Mouse (Mus musculus) E14TG2a.4 (cell line): ENCODE data around the gene Slc12a7.

ENCODE experiments used
- H3K27me3 ChIP-seq: 2 replicates; pipeline ENCODE4 v1.6.1; 2014; ENCODE audit warnings: low read length, control low read depth; ENCODE audit not compliant: insufficient read depth
- H3K36me3 ChIP-seq: 2 replicates; pipeline ENCODE4 v1.6.1; 2014; ENCODE audit warnings: low read length, control low read depth; ENCODE audit not compliant: insufficient read depth
- H3K4me1 ChIP-seq: replicated peaks from 2 replicates; pipeline ENCODE4 v1.6.1; 2014; ENCODE audit warnings: low read depth, low read length, control low read depth
- H3K4me3 ChIP-seq: replicated peaks from 2 replicates; pipeline ENCODE4 v1.5.1; 2014; ENCODE audit warnings: mild to moderate bottlenecking, low read length
- H3K9me3 ChIP-seq: 2 replicates; pipeline ENCODE4 v1.6.1; 2014; ENCODE audit warnings: low read length, control low read depth
- CTCF ChIP-seq: conservative IDR thresholded peaks from 2 replicates; pipeline ENCODE4 v1.5.1; 2014; ENCODE audit warnings: low read length
- NANOG ChIP-seq: IDR thresholded peaks from 2 replicates; pipeline ENCODE4 v1.6.1; 2014; ENCODE audit warnings: borderline replicate concordance, low read length, mixed read lengths
- POU5F1 ChIP-seq: IDR thresholded peaks from 2 replicates; pipeline ENCODE4 v1.6.1; 2014; ENCODE audit warnings: low read length, borderline replicate concordance

The Slc12a7 gene

DNA sequence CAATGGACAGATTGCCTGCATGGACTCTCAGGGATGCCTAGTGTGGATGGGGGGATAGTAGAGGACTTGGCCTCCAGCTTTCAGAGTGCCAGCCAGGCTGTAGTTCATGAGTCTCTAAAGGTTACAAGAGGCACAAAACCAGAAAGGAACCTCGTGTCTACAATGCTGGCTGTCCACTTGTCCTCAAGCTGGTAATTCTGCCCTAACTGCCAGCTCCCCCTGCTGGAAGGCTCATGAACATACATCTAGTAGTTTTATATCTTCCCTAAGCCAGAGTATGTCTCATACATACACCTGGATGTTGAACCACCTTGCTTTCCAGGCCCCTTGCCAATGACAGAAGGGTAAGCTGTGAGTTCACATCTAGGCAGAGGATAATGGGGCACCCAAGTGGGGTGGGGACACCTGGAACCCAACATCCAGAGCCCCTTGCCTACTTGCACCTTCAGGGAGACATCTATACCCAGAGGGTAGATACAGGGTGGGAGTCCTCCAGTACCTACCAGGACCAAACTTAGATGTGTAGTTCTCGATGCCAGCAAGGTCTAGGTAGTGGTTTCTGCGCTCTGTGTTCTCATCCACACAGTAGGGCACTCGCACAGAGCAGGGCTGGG lies 89.4 kb downstream of the Slc12a7 start:
- peak; percentile 64 for TF ChIP-seq CTCF
- TF ChIP-seq POU5F1: no peak
- peaks cover 9% of the 10 kb centered on the region; the same call in 1 of the 2 replicates for H3K36me3 ChIP-seq
- H3K4me3 ChIP-seq: no peak overlapping the region
- H3K9me3 ChIP-seq: no peaks in the 10 kb centered on the region
- no peaks in the 10 kb centered on the region; the same call in 1 of the 2 replicates for H3K4me1 ChIP-seq
- no peaks in the 10 kb centered on the region for H3K27me3 ChIP-seq

DNA sequence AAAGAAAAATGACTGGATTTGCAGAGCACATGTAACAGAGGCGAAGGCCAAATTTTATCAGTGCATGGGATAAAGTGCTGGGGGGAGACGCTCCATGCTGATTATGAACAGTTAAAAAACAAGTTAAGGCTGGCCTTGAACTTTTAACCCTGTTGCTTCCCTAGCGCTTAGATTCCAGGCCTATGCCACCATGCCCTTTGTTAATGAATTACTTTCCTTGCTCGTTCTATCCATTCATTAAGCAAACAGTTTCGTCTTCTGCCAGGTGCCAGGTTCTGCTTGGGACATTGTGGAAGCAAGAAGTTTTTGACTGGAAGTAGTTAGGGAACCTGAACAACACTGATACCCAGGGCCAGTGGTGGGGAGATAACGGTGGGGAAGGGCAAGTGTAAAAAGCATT lies 90.8 kb downstream of the Slc12a7 start:
- H3K4me1 ChIP-seq: no peaks in the 10 kb centered on the region; the same call in 1 of the 2 replicates
- no peaks in the 10 kb centered on the region for H3K27me3 ChIP-seq
- no peaks in the 10 kb centered on the region for H3K36me3 ChIP-seq
- TF ChIP-seq POU5F1 (no peak), NANOG (no peak), CTCF (no peak)
- no peaks in the 10 kb centered on the region for H3K9me3 ChIP-seq
- H3K4me3 ChIP-seq: no peak overlapping the region

DNA sequence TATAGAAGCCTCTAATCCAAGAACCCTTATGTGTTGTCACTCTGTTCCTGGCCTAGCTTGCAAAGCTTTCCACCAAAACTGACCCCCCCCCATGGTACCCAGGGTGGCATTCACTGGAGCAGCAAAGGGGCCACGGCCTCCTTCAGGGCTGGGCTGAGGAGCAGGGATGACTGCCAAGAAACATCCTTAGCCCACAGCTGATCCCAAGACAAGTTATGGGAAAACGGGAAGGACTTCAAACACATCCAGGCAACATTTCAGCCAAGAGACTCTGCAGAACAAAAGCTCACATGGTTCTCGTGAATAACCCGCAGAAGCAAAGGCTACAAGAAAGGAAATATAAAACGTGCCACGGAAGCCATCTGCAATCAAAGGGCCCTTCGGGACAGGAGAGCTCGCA lies 94.3 kb downstream of the Slc12a7 start:
- TF ChIP-seq NANOG: no peak
- TF ChIP-seq POU5F1: no peak
- TF ChIP-seq CTCF: no peak
- no peak overlapping the region for H3K4me3 ChIP-seq
- no peaks in the 10 kb centered on the region for H3K4me1 ChIP-seq

DNA sequence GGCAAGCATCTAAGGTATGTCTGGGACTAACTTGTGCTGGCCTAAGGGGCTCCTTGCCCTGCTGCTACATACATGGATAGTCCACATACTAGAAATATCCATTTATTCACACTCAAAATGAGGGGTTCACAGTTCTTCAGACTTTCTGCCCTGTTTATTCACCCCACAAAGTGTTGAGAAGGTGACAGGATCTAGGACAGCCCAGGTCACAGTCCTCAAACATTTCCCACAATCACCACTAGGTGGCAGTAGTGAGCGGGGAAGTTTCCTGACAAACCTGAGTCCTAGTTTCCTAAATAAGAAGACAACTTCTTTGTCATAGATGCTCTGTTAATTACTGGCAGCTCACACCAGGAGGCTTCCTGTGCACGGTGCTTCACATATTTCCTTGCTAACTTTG lies 98.6 kb downstream of the Slc12a7 start:
- H3K4me3 ChIP-seq: no peak overlapping the region
- TF ChIP-seq POU5F1: no peak
- peak; percentile 84 for TF ChIP-seq CTCF
- peaks cover 7% of the 10 kb centered on the region for H3K4me1 ChIP-seq
- H3K27me3 ChIP-seq: peaks cover 1% of the 10 kb centered on the region; the same call in 1 of the 2 replicates
- no peaks in the 10 kb centered on the region for H3K9me3 ChIP-seq
- no peaks in the 10 kb centered on the region for H3K36me3 ChIP-seq

More for the DNA sequence above, 94.3 kb downstream of the Slc12a7 start:
- Histone ChIP-seq H3K9me3 (no peaks in the 10 kb centered on the region), H3K27me3 (no peaks in the 10 kb centered on the region), H3K36me3 (no peaks in the 10 kb centered on the region)

DNA sequence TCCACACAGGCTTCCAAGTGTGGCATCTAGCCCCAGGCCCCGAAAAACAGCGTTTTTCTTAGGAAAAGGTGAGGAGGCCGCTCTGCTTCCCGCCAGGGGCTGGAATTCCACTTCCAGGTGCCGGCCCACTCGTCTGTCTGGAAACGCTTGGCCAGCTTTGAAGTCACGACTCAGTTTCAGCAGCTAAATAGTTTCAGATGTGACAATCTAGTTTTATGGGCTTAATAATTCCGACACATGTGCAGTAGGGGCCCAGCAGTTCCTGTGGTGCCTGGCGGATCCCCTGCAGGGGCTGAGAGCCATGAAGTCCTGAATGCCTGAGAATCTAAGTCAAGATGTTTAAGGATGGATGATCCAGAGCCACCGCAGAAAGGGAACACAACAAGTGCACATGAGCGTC lies 100.9 kb downstream of the Slc12a7 start:
- Histone ChIP-seq H3K4me3 (peak overlapping the region; percentile 26; the same call in 1 of the 2 replicates), H3K36me3 (no peaks in the 10 kb centered on the region), H3K4me1 (peaks cover 7% of the 10 kb centered on the region), H3K9me3 (no peaks in the 10 kb centered on the region), H3K27me3 (peaks cover 5% of the 10 kb centered on the region; the same call in 1 of the 2 replicates)
- TF ChIP-seq CTCF: no peak
- TF ChIP-seq POU5F1: no peak
- TF ChIP-seq NANOG: no peak

DNA sequence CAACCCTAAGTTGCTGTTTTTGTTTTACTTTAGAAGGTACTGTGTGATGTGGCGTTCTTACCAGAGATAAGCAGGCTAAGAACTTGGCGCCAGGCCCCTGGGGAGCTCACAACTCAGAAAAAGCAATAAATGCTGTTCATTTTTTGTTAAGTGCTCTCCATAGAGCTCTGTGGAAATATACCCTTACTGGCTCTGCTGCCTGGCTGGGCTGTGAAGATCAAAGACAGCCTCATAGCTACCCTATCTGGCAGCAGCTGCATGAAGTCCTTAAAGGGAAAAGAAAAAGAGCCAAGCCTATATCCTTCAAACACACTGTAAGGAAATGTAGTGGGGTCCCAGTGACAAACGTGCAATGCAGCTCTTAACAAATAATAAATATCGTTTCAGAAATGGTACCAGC lies 102.9 kb downstream of the Slc12a7 start:
- no peak for TF ChIP-seq NANOG
- no peak for TF ChIP-seq POU5F1
- no peak for TF ChIP-seq CTCF
- H3K9me3 ChIP-seq: no peaks in the 10 kb centered on the region
- H3K36me3 ChIP-seq: no peaks in the 10 kb centered on the region
- H3K27me3 ChIP-seq: peaks cover 5% of the 10 kb centered on the region; the same call in 1 of the 2 replicates
- H3K4me3 ChIP-seq: no peak overlapping the region
- H3K4me1 ChIP-seq: peaks cover 7% of the 10 kb centered on the region

DNA sequence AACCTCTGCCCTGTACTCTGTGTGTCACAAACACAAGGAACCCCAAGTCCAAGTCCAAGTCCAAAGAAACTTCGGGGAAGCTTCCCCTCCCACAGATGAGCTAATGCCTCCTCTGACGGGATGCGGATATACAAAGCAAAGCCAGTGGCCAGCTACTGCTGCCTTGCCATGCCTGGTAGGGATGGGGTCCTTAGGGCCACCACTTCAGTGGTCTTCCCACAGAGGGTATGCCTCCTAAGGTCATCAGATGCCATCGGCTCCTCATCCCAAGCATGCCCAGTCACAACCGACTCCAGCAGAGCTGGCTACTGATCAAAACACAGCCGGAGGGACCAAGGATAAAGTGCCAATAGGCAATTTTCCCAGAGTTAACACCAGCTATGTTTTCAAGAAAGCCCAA lies 103.6 kb downstream of the Slc12a7 start:
- H3K4me3 ChIP-seq: no peak overlapping the region
- H3K27me3 ChIP-seq: peaks cover 7% of the 10 kb centered on the region; the same call in 1 of the 2 replicates
- TF ChIP-seq CTCF (no peak), POU5F1 (no peak), NANOG (no peak)
- no peaks in the 10 kb centered on the region for H3K9me3 ChIP-seq
- H3K4me1 ChIP-seq: peaks cover 7% of the 10 kb centered on the region
- no peaks in the 10 kb centered on the region for H3K36me3 ChIP-seq

DNA sequence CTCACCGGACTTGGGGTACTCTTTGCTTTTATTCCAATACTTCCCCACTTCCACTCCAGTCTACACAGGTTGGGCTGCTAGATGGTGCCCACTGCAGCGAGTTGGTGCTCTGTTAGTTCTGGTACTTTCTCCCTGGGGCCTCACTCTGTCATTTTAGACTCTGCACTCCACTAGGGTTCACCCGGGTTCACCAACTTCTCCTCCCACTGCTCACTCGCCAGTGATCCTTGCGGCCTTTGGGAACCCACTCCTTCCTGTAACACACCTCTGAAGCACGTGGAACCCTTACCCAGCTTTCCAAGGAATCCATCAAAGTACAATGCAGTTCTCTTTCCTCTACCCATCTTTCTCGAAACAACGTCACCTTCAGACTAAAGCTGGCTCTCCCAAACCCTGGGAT lies 104.8 kb downstream of the Slc12a7 start:
- Histone ChIP-seq H3K4me1 (peaks cover 7% of the 10 kb centered on the region), H3K4me3 (no peak overlapping the region), H3K36me3 (no peaks in the 10 kb centered on the region), H3K9me3 (no peaks in the 10 kb centered on the region), H3K27me3 (peaks cover 10% of the 10 kb centered on the region)
- TF ChIP-seq POU5F1 (no peak), CTCF (no peak), NANOG (no peak)

DNA sequence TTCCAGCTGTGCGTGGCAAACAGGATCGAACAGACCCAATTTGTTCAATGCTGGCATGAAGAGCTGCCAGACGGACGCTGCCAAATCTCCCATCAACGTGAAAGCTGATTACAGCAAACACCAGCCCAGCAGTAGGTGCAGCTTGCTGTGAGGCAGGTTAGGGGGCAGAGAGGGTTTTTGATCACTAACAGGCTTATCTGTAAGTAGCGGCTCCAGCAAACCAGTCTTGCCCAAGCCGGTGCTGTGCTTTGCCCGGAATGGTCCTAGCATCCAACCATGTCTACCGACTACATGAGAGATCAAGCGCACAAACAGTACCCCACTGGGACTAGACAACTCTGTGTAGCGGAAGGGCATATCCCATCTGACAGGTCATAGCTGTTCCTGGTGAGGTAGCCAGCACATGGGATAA lies 106.2 kb downstream of the Slc12a7 start:
- H3K36me3 ChIP-seq: no peaks in the 10 kb centered on the region
- TF ChIP-seq POU5F1: no peak
- TF ChIP-seq NANOG: no peak
- TF ChIP-seq CTCF: no peak
- H3K4me3 ChIP-seq: no peak overlapping the region
- H3K27me3 ChIP-seq: peaks cover 25% of the 10 kb centered on the region
- no peaks in the 10 kb centered on the region for H3K4me1 ChIP-seq
- H3K9me3 ChIP-seq: no peaks in the 10 kb centered on the region
